Comparison of ENCODE assay signal across 28 mouse cellular contexts in genomic region chr11:109547652-109548051, GRCm38 (mm10).
A peak's percentile ranks its signal among the peaks of the same experiment; 100 is the strongest.
DNase-seq lines count a peak whose midpoint lies in the region; ATAC-seq and TF ChIP-seq lines count a peak whose summit lies in the region.
"Had no signal": no experiment of that assay in that cellular context is flagged by ENCODE, and none has a peak within 500 bp of the region (broad histone marks: within the 10 kb centered on the region; RNA-seq: fewer than 3 reads in every experiment).

No protein-coding gene starts in this region.

- H3K27ac ChIP-seq in liver, embryonic 13.5 days, result peak overlapping the region; percentile 99
- no peak overlapping the region for H3K27ac ChIP-seq in liver, embryonic 11.5 days (ENCODE audit: low read depth, low read length)
- H3K27ac ChIP-seq in ES-E14 (ENCODE audit: insufficient read depth, low read depth, low read length, poor library complexity, severe bottlenecking), result no peak overlapping the region
- H3K27ac ChIP-seq in liver, embryonic 15.5 days (replicated peaks), result peak overlapping the region; percentile 96
- H3K27ac ChIP-seq in left cerebral cortex, adult 2 months, result no peak overlapping the region
- no peak overlapping the region for H3K27ac ChIP-seq in heart, embryonic 10.5 days
- H3K27ac ChIP-seq: embryonic facial prominence, embryonic 12.5 days; embryonic facial prominence, embryonic 15.5 days; gastrocnemius, adult 2 months; heart, embryonic 15.5 days; hindbrain, embryonic 10.5 days; hindbrain, embryonic 13.5 days had no signal

- no peak for ATAC-seq in liver, embryonic 13.5 days (ENCODE audit: low read depth)
- ATAC-seq in liver, embryonic 11.5 days (replicated peaks; ENCODE audit: low FRiP score), result no peak
- ATAC-seq in liver, embryonic 15.5 days (ENCODE audit: insufficient read depth), result no peak
- ATAC-seq: forebrain, embryonic 14.5 days; forebrain, postnatal 0 days; hindbrain, embryonic 16.5 days; Patski had no signal

- no peak for TF ChIP-seq CTCF in left cerebral cortex, adult 2 months (IDR thresholded peaks at IDR 0.05)

- H3K36me3 ChIP-seq in liver, embryonic 13.5 days, result no peaks in the 10 kb centered on the region
- no peaks in the 10 kb centered on the region for H3K36me3 ChIP-seq in liver, embryonic 11.5 days (ENCODE audit: control insufficient read depth, insufficient read depth, low read length)
- H3K36me3 ChIP-seq in ES-E14 (ENCODE audit: control insufficient read depth, insufficient read depth, low read length, poor library complexity, severe bottlenecking), result no peaks in the 10 kb centered on the region
- H3K36me3 ChIP-seq in liver, embryonic 15.5 days (replicated peaks), result no peaks in the 10 kb centered on the region
- no peaks in the 10 kb centered on the region for H3K36me3 ChIP-seq in heart, embryonic 10.5 days
- H3K36me3 ChIP-seq: embryonic facial prominence, embryonic 12.5 days; embryonic facial prominence, embryonic 15.5 days; heart, embryonic 12.5 days; heart, embryonic 15.5 days; hindbrain, embryonic 10.5 days; hindbrain, embryonic 13.5 days had no signal

- no peak for DNase-seq in liver, embryonic 13.5 days
- DNase-seq in liver, embryonic 11.5 days (ENCODE audit: low spot score), result no peak
- DNase-seq in ES-E14 (ENCODE audit: low read depth, low spot score), result no peak
- no peak for DNase-seq in lung, postnatal 36 days
- no peak for DNase-seq in left cerebral cortex, adult 2 months (ENCODE audit: extremely low spot score in 1 of 2, low spot score in 2 of 2)
- no peak for DNase-seq in heart, embryonic 10.5 days (ENCODE audit: low spot score)
- DNase-seq: adrenal gland, postnatal 14 days; B cell, adult 2 months; cerebellum, adult 11 months; cerebellum, adult 2 months; cerebellum, adult 9-11 months; cerebellum, postnatal 25 days; forebrain, postnatal 0 days; gastrocnemius, adult 2 months; gastrocnemius, postnatal 14 days; heart, adult 11 months; heart, postnatal 10 days; heart, postnatal 36 days had no signal

- peaks cover 91% of the 10 kb centered on the region for H3K4me1 ChIP-seq in liver, embryonic 13.5 days (replicated peaks)
- H3K4me1 ChIP-seq in liver, embryonic 11.5 days (replicated peaks; ENCODE audit: control insufficient read depth, insufficient read depth, low read length), result peaks cover 50% of the 10 kb centered on the region
- H3K4me1 ChIP-seq in ES-E14 (ENCODE audit: control insufficient read depth in 2 of 2, insufficient read depth in 2 of 2, low read length in 2 of 2, poor library complexity in 1 of 2), result peaks cover 2 to 16% of the 10 kb centered on the region in 2 experiments; a peak in 2 of 4 replicates
- H3K4me1 ChIP-seq in liver, embryonic 15.5 days (replicated peaks), result peaks cover 91% of the 10 kb centered on the region
- peaks cover 39% of the 10 kb centered on the region for H3K4me1 ChIP-seq in heart, embryonic 10.5 days
- H3K4me1 ChIP-seq: hindbrain, embryonic 13.5 days had no signal

- H3K27me3 ChIP-seq in liver, embryonic 13.5 days, result no peaks in the 10 kb centered on the region
- H3K27me3 ChIP-seq in liver, embryonic 11.5 days (replicated peaks; ENCODE audit: control insufficient read depth, insufficient read depth, low read length), result no peaks in the 10 kb centered on the region
- H3K27me3 ChIP-seq in liver, embryonic 15.5 days, result no peaks in the 10 kb centered on the region
- H3K27me3 ChIP-seq in heart, embryonic 10.5 days (ENCODE audit: insufficient read depth, poor library complexity, severe bottlenecking), result no peaks in the 10 kb centered on the region
- H3K27me3 ChIP-seq: embryonic facial prominence, embryonic 12.5 days; embryonic facial prominence, embryonic 15.5 days; heart, embryonic 12.5 days; heart, embryonic 15.5 days; hindbrain, embryonic 13.5 days; Patski had no signal

- peak overlapping the region; percentile 72 for H3K9ac ChIP-seq in liver, embryonic 13.5 days
- no peak overlapping the region for H3K9ac ChIP-seq in liver, embryonic 11.5 days (ENCODE audit: low read depth, low read length)
- no peak overlapping the region for H3K9ac ChIP-seq in ES-E14 (ENCODE audit: insufficient read depth, low read depth, low read length, poor library complexity, severe bottlenecking)
- no peak overlapping the region for H3K9ac ChIP-seq in liver, embryonic 15.5 days
- H3K9ac ChIP-seq: embryonic facial prominence, embryonic 12.5 days; embryonic facial prominence, embryonic 15.5 days; forebrain, postnatal 0 days; heart, embryonic 12.5 days; heart, embryonic 15.5 days; hindbrain, embryonic 13.5 days had no signal

- no peak overlapping the region for H3K4me2 ChIP-seq in liver, embryonic 13.5 days
- H3K4me2 ChIP-seq in liver, embryonic 11.5 days, result no peak overlapping the region
- H3K4me2 ChIP-seq in liver, embryonic 15.5 days, result no peak overlapping the region
- H3K4me2 ChIP-seq: embryonic facial prominence, embryonic 12.5 days; embryonic facial prominence, embryonic 15.5 days; heart, embryonic 12.5 days; heart, embryonic 15.5 days; hindbrain, embryonic 13.5 days had no signal

- intact Hi-C loops in left cerebral cortex, adult 2 months (cut with DNase I), result no loop called here

- in situ Hi-C loops in ES-E14 (cut with MboI; ENCODE audit: low sequenced_read_pairs in 2 of 2, unreplicated experiment in 2 of 2), result no loop called here

- no peak overlapping the region for H3K4me3 ChIP-seq in liver, embryonic 13.5 days (replicated peaks)
- H3K4me3 ChIP-seq in liver, embryonic 11.5 days (ENCODE audit: low read depth, low read length), result no peak overlapping the region
- no peak overlapping the region for H3K4me3 ChIP-seq in ES-E14 (ENCODE audit: insufficient read depth in 1 of 2, low read depth in 1 of 2, low read length in 2 of 2, poor library complexity in 1 of 2, severe bottlenecking in 1 of 2)
- no peak overlapping the region for H3K4me3 ChIP-seq in liver, embryonic 15.5 days (replicated peaks)
- no peak overlapping the region for H3K4me3 ChIP-seq in left cerebral cortex, adult 2 months
- no peak overlapping the region for H3K4me3 ChIP-seq in heart, embryonic 10.5 days
- H3K4me3 ChIP-seq: embryonic facial prominence, embryonic 12.5 days; embryonic facial prominence, embryonic 15.5 days; gastrocnemius, adult 2 months; heart, embryonic 12.5 days; heart, embryonic 15.5 days; hindbrain, embryonic 10.5 days; hindbrain, embryonic 13.5 days had no signal

- WGBS in liver, embryonic 13.5 days (ENCODE audit: insufficient replicate concordance), result 78% methylated on average over 1 of the region's 1 CpGs
- WGBS in liver, embryonic 11.5 days, result 100% methylated on average over 1 of the region's 1 CpGs
- 93% methylated on average over 1 of the region's 1 CpGs for WGBS in liver, embryonic 15.5 days (ENCODE audit: insufficient replicate concordance)
- WGBS in heart, embryonic 10.5 days, result 100% methylated on average over 1 of the region's 1 CpGs

- no peaks in the 10 kb centered on the region for H3K9me3 ChIP-seq in liver, embryonic 13.5 days (replicated peaks)
- H3K9me3 ChIP-seq in liver, embryonic 11.5 days (ENCODE audit: control insufficient read depth, low read length), result no peaks in the 10 kb centered on the region
- H3K9me3 ChIP-seq in ES-E14 (ENCODE audit: control insufficient read depth, insufficient read depth, low read depth, low read length), result no peaks in the 10 kb centered on the region
- H3K9me3 ChIP-seq in liver, embryonic 15.5 days (replicated peaks), result no peaks in the 10 kb centered on the region
- no peaks in the 10 kb centered on the region for H3K9me3 ChIP-seq in heart, embryonic 10.5 days
- H3K9me3 ChIP-seq: embryonic facial prominence, embryonic 12.5 days; embryonic facial prominence, embryonic 15.5 days; heart, embryonic 12.5 days; heart, embryonic 15.5 days; hindbrain, embryonic 10.5 days; hindbrain, embryonic 13.5 days had no signal

TF ChIP-seq in ES-E14, 5 proteins besides CTCF, POLR2A, EP300 and RAD21:
- TF ChIP-seq ZNF384 (IDR thresholded peaks at IDR 0.05; ENCODE audit: low read depth, low read length), result 0 out of 2 replicates have a peak, but pooled peaks have one; percentile 44
- no peak for TF ChIP-seq ZC3H11A (IDR thresholded peaks at IDR 0.05; ENCODE audit: borderline replicate concordance, low read depth, low read length)
- TF ChIP-seq HCFC1 (IDR thresholded peaks at IDR 0.05; ENCODE audit: borderline replicate concordance, insufficient read depth, low read length), result no peak

Comparison
In these comparisons a context has a peak if more than half of its experiments do, and no peak if none do; other contexts are left out.
1. H3K27ac ChIP-seq: peak in liver, embryonic 13.5 days (single experiment) and liver, embryonic 15.5 days (single experiment); none in liver, embryonic 11.5 days (single experiment), ES-E14 (single experiment), left cerebral cortex, adult 2 months (single experiment) and heart, embryonic 10.5 days (single experiment).